Mouse (Mus musculus) liver, embryonic 15.5 days (tissue): ENCODE measurements around the gene Ache. TPM values are rescaled to one million over a fixed set of nuclear protein-coding genes. Genes with fewer than 3 reads are reported as not detected.

Experiments
- ATAC-seq: fragments of 200-750 bp; cut with Nextera tagmentation; 2 replicates; pipeline ENCODE4 v1.8.0; 2017; ENCODE audit warnings: moderate number of reproducible peaks, mild to moderate bottlenecking, moderate library complexity; ENCODE audit not compliant: insufficient read depth
- H3K27ac ChIP-seq: fragments of 300-500 bp; sonication (generic); replicated peaks from 2 replicates; pipeline ENCODE4 v1.5.1; 2015; ENCODE audit warnings: mild to moderate bottlenecking, inconsistent platforms
- H3K27me3 ChIP-seq: fragments of 300-500 bp; sonication (generic); 2 replicates; pipeline ENCODE4 v1.6.1; 2015; ENCODE audit warnings: mild to moderate bottlenecking, inconsistent platforms
- H3K36me3 ChIP-seq: fragments of 300-500 bp; sonication (generic); replicated peaks from 2 replicates; pipeline ENCODE4 v1.6.1; 2015; ENCODE audit warnings: moderate library complexity, mild to moderate bottlenecking, inconsistent platforms
- H3K4me1 ChIP-seq: fragments of 300-500 bp; sonication (generic); replicated peaks from 2 replicates; pipeline ENCODE4 v1.6.1; 2015; ENCODE audit warnings: inconsistent platforms
- H3K4me2 ChIP-seq: fragments of 300-500 bp; sonication (generic); 2 replicates; pipeline ENCODE4 v1.6.1; 2015; ENCODE audit warnings: moderate library complexity, mild to moderate bottlenecking, inconsistent platforms
- H3K4me3 ChIP-seq: fragments of 300-500 bp; sonication (generic); replicated peaks from 2 replicates; pipeline ENCODE4 v1.5.1; 2015; ENCODE audit warnings: mild to moderate bottlenecking, inconsistent platforms
- H3K9ac ChIP-seq: fragments of 300-500 bp; sonication (generic); 2 replicates; pipeline ENCODE4 v1.6.1; 2015; ENCODE audit warnings: moderate library complexity, mild to moderate bottlenecking, inconsistent platforms
- H3K9me3 ChIP-seq: fragments of 300-500 bp; sonication (generic); replicated peaks from 2 replicates; pipeline ENCODE4 v1.6.1; 2016; ENCODE audit warnings: inconsistent platforms
- WGBS: fragments of 180-500 bp; shearing (Covaris S2); methylation state at CpG from one replicate; pipeline ENCODE4 v1.1.7; 2015; ENCODE audit warnings: mixed read lengths; ENCODE audit not compliant: insufficient replicate concordance; 5-methylcytosine and 5-hydroxymethylcytosine counted together
- polyA plus RNA-seq: library from polyadenylated mRNA; unstranded; fragments of >200 nt; fragmentation: Nextera tagmentation; extraction: Ambion mirVana; gene quantifications from 2 replicates; pipeline ENCODE4 v1.2.1, GENCODE M21; 2015

Ache gene
- polyA plus RNA-seq, 1 experiment from 2014 or later = 17.2 TPM

GRCm38 (mm10) chr5:137297126-137297525 lies 9.8 kb downstream of the Ache start:
- Histone ChIP-seq H3K4me2 (no peak overlapping the region), H3K36me3 (peaks cover 75% of the 10 kb centered on the region), H3K4me3 (no peak overlapping the region), H3K9me3 (no peaks in the 10 kb centered on the region), H3K9ac (no peak overlapping the region), H3K27me3 (no peaks in the 10 kb centered on the region), H3K27ac (no peak overlapping the region), H3K4me1 (peaks cover 39% of the 10 kb centered on the region)
- 89% methylated on average over 14 of the region's 14 CpGs for WGBS
- ATAC-seq = no peak

GRCm38 (mm10) chr5:137299240-137299639 lies 11.9 kb downstream of the Ache start:
- Histone ChIP-seq H3K9me3 (no peaks in the 10 kb centered on the region), H3K36me3 (peaks cover 96% of the 10 kb centered on the region)
- no peak for ATAC-seq

GRCm38 (mm10) chr5:137301253-137301652 lies 13.9 kb downstream of the Ache start:
- no peaks in the 10 kb centered on the region for H3K27me3 ChIP-seq
- peaks cover 95% of the 10 kb centered on the region for H3K36me3 ChIP-seq
- H3K4me2 ChIP-seq = no peak overlapping the region
- H3K4me3 ChIP-seq = no peak overlapping the region
- 87% methylated on average over 21 of the region's 21 CpGs for WGBS
- peaks cover 30% of the 10 kb centered on the region for H3K4me1 ChIP-seq
- no peaks in the 10 kb centered on the region for H3K9me3 ChIP-seq
- H3K9ac ChIP-seq = no peak overlapping the region
- no peak for ATAC-seq
- no peak overlapping the region for H3K27ac ChIP-seq

More at GRCm38 (mm10) chr5:137299240-137299639, 11.9 kb downstream of the Ache start:
- no peak overlapping the region for H3K4me3 ChIP-seq
- H3K4me1 ChIP-seq = peaks cover 28% of the 10 kb centered on the region
- no peak overlapping the region for H3K4me2 ChIP-seq
- no peak overlapping the region for H3K27ac ChIP-seq
- H3K27me3 ChIP-seq = no peaks in the 10 kb centered on the region
- WGBS = 91% methylated on average over 7 of the region's 7 CpGs
- H3K9ac ChIP-seq = no peak overlapping the region

- peaks cover 37% of the 10 kb centered on the region for H3K4me1 ChIP-seq
- 20% methylated on average over 4 of the region's 4 CpGs for WGBS
- no peak overlapping the region for H3K27ac ChIP-seq
- no peaks in the 10 kb centered on the region for H3K27me3 ChIP-seq
- no peak overlapping the region for H3K4me3 ChIP-seq
- H3K9me3 ChIP-seq = no peaks in the 10 kb centered on the region
- H3K36me3 ChIP-seq = peaks cover 74% of the 10 kb centered on the region
- 0 out of 2 replicates have a peak overlapping the region, but pooled peaks have one; percentile 22 for H3K9ac ChIP-seq
- ATAC-seq = no peak
- H3K4me2 ChIP-seq = peak overlapping the region; percentile 73
These were observed 16.3 kb downstream of the Ache start for GRCm38 (mm10) chr5:137303609-137304008.

- Histone ChIP-seq H3K27me3 (no peaks in the 10 kb centered on the region), H3K9ac (peak overlapping the region; percentile 22; the same call in 1 of the 2 replicates), H3K36me3 (peaks cover 71% of the 10 kb centered on the region), H3K4me3 (peak overlapping the region; percentile 98; the same call in 1 of the 2 replicates), H3K27ac (no peak overlapping the region), H3K4me1 (peaks cover 37% of the 10 kb centered on the region), H3K9me3 (no peaks in the 10 kb centered on the region), H3K4me2 (peak overlapping the region; percentile 73)
- 56% methylated on average over 3 of the region's 3 CpGs for WGBS
- ATAC-seq = no peak
These were observed 16.8 kb downstream of the Ache start for GRCm38 (mm10) chr5:137304165-137304564.

- ATAC-seq = no peak
- Histone ChIP-seq H3K36me3 (peaks cover 70% of the 10 kb centered on the region), H3K4me2 (peak overlapping the region; percentile 73), H3K9me3 (no peaks in the 10 kb centered on the region), H3K4me1 (peaks cover 37% of the 10 kb centered on the region), H3K9ac (no peak overlapping the region; the same call in 1 of the 2 replicates), H3K4me3 (peak overlapping the region; percentile 98), H3K27me3 (no peaks in the 10 kb centered on the region), H3K27ac (peak overlapping the region; percentile 39; the same call in 1 of the 2 replicates)
- 77% methylated on average over 4 of the region's 4 CpGs for WGBS
These were observed 17.5 kb downstream of the Ache start for GRCm38 (mm10) chr5:137304816-137305215.

GRCm38 (mm10) chr5:137305822-137306221 lies 18.5 kb downstream of the Ache start:
- H3K27me3 ChIP-seq = no peaks in the 10 kb centered on the region
- H3K4me3 ChIP-seq = peak overlapping the region; percentile 98
- peak overlapping the region; percentile 98 for H3K9ac ChIP-seq
- H3K4me1 ChIP-seq = peaks cover 37% of the 10 kb centered on the region
- 30% methylated on average over 3 of the region's 3 CpGs for WGBS
- peak overlapping the region; percentile 39 for H3K27ac ChIP-seq
- H3K4me2 ChIP-seq = peak overlapping the region; percentile 73
- ATAC-seq = no peak
- H3K36me3 ChIP-seq = peaks cover 66% of the 10 kb centered on the region
- no peaks in the 10 kb centered on the region for H3K9me3 ChIP-seq

GRCm38 (mm10) chr5:137306439-137307005 lies 19.2 kb downstream of the Ache start:
- peak overlapping the region; percentile 98 for H3K4me3 ChIP-seq
- peak overlapping the region; percentile 98 for H3K9ac ChIP-seq
- H3K4me1 ChIP-seq = peaks cover 38% of the 10 kb centered on the region
- ATAC-seq = no peak
- 7% methylated on average over 12 of the region's 12 CpGs for WGBS
- peak overlapping the region; percentile 92 for H3K27ac ChIP-seq
- peak overlapping the region; percentile 73 for H3K4me2 ChIP-seq
- no peaks in the 10 kb centered on the region for H3K27me3 ChIP-seq
- H3K36me3 ChIP-seq = peaks cover 59% of the 10 kb centered on the region
- H3K9me3 ChIP-seq = no peaks in the 10 kb centered on the region

GRCm38 (mm10) chr5:137307071-137307912 lies 20.0 kb downstream of the Ache start, which contains the start of gene Srrt:
Gene Srrt (minus strand): TSS chr5:137307674.
- Histone ChIP-seq H3K27me3 (no peaks in the 10 kb centered on the region), H3K4me3 (peak within 1 kb of the TSS; percentile 98), H3K9ac (peak within 1 kb of the TSS; percentile 98), H3K4me1 (peaks cover 46% of the 10 kb centered on the region), H3K9me3 (no peaks in the 10 kb centered on the region), H3K4me2 (peak within 1 kb of the TSS; percentile 73), H3K27ac (peak within 1 kb of the TSS; percentile 92), H3K36me3 (peaks cover 51% of the 10 kb centered on the region)
- peak; percentile 82 for ATAC-seq
- 1% methylated on average over 64 of the region's 72 CpGs for WGBS

GRCm38 (mm10) chr5:137308356-137308755 lies 21.0 kb downstream of the Ache start:
- H3K4me1 ChIP-seq = peaks cover 56% of the 10 kb centered on the region
- H3K27ac ChIP-seq = peak overlapping the region; percentile 92
- peaks cover 41% of the 10 kb centered on the region for H3K36me3 ChIP-seq
- H3K27me3 ChIP-seq = no peaks in the 10 kb centered on the region
- WGBS = 85% methylated on average over 4 of the region's 4 CpGs
- H3K4me2 ChIP-seq = peak overlapping the region; percentile 73
- no peaks in the 10 kb centered on the region for H3K9me3 ChIP-seq
- ATAC-seq = no peak
- peak overlapping the region; percentile 98 for H3K9ac ChIP-seq
- peak overlapping the region; percentile 98 for H3K4me3 ChIP-seq
